Mouse (Mus musculus) kidney, adult 2 months (tissue): Measurements from ENCODE around the gene Rap1gds1. TPM values are rescaled to one million over a fixed set of nuclear protein-coding genes. Genes with fewer than 3 reads are reported as not detected.

ENCODE experiments used
- DNase-seq: peaks from one replicate; pipeline ENCODE4 v3.0.0; 2021
- H3K27ac ChIP-seq: fragments of 200-500 bp; 2 replicates; pipeline ENCODE4 v1.5.1; 2012; ENCODE audit warnings: low read depth, low read length, control low read depth, inconsistent platforms; ENCODE audit not compliant: insufficient read depth
- H3K27me3 ChIP-seq: fragments of 200-500 bp; replicated peaks from 2 replicates; pipeline ENCODE4 v1.6.1; 2012; ENCODE audit warnings: mild to moderate bottlenecking, moderate library complexity, low read length, inconsistent platforms; ENCODE audit not compliant: control insufficient read depth, insufficient read depth
- H3K36me3 ChIP-seq: fragments of 200-500 bp; 2 replicates; pipeline ENCODE4 v1.6.1; 2012; ENCODE audit warnings: mild to moderate bottlenecking, moderate library complexity, low read length, inconsistent platforms; ENCODE audit not compliant: control insufficient read depth, insufficient read depth
- H3K4me1 ChIP-seq: fragments of 200-500 bp; 2 replicates; pipeline ENCODE4 v1.6.1; 2011; ENCODE audit warnings: low read length; ENCODE audit not compliant: control insufficient read depth, insufficient read depth
- H3K4me3 ChIP-seq: fragments of 200-500 bp; 2 replicates; pipeline ENCODE4 v1.5.1; 2011; ENCODE audit warnings: mild to moderate bottlenecking, low read depth, low read length, control low read depth; ENCODE audit not compliant: insufficient read depth
- CTCF ChIP-seq: fragments of 200-500 bp; conservative IDR thresholded peaks from 2 replicates; pipeline ENCODE4 v1.5.1; 2011; ENCODE audit warnings: low read depth, mild to moderate bottlenecking, control low read depth, low read length, moderate library complexity, mixed read lengths; ENCODE audit not compliant: insufficient read depth, insufficient read length
- POLR2A ChIP-seq: fragments of 200-500 bp; IDR thresholded peaks from one replicate; pipeline ENCODE4 v1.6.1; 2011; ENCODE audit warnings: low read depth, low read length, control low read depth
- WGBS: fragments of 180-500 bp; shearing (Covaris S2); methylation state at CpG from one replicate; pipeline ENCODE4 v1.1.7; 2018; 5-methylcytosine and 5-hydroxymethylcytosine counted together
- polyA plus RNA-seq: library from polyadenylated mRNA; depleted of rRNA; stranded (reverse); fragments of >200 nt; gene quantifications from 2 replicates; pipeline ENCODE4 v1.2.3, GENCODE M21; 2012

The Rap1gds1 gene
- polyA plus RNA-seq, 1 experiment = 26.2 TPM

- peak; percentile 58 for DNase-seq
- Histone ChIP-seq H3K27ac (no peak overlapping the region), H3K4me1 (no peaks in the 10 kb centered on the region), H3K36me3 (no peaks in the 10 kb centered on the region), H3K27me3 (no peaks in the 10 kb centered on the region), H3K4me3 (no peak overlapping the region)
- TF ChIP-seq CTCF (no peak), POLR2A (no peak)
- 47% methylated on average over 8 of the region's 8 CpGs for WGBS
Observed at GRCm38 (mm10) chr3:138914626-138915288, 160.2 kb downstream of the Rap1gds1 start.

GRCm38 (mm10) chr3:138912504-138912903 is 162.5 kb downstream of the Rap1gds1 start:
- Histone ChIP-seq H3K4me1 (no peaks in the 10 kb centered on the region), H3K27ac (no peak overlapping the region), H3K36me3 (no peaks in the 10 kb centered on the region), H3K4me3 (no peak overlapping the region), H3K27me3 (no peaks in the 10 kb centered on the region)
- 90% methylated on average over 8 of the region's 8 CpGs for WGBS
- no peak for TF ChIP-seq POLR2A
- no peak for TF ChIP-seq CTCF
- no peak for DNase-seq

GRCm38 (mm10) chr3:138909313-138909712 is 165.7 kb downstream of the Rap1gds1 start:
- no peak for DNase-seq
- no peak overlapping the region for H3K4me3 ChIP-seq
- no peaks in the 10 kb centered on the region for H3K4me1 ChIP-seq
- H3K27me3 ChIP-seq = no peaks in the 10 kb centered on the region
- no peak for TF ChIP-seq POLR2A
- no peak for TF ChIP-seq CTCF
- no peak overlapping the region for H3K27ac ChIP-seq
- WGBS = 81% methylated on average over 2 of the region's 2 CpGs
- H3K36me3 ChIP-seq = no peaks in the 10 kb centered on the region

- no peaks in the 10 kb centered on the region for H3K36me3 ChIP-seq
- 30% methylated on average over 17 of the region's 17 CpGs for WGBS
- no peak overlapping the region for H3K27ac ChIP-seq
- H3K4me1 ChIP-seq = no peaks in the 10 kb centered on the region
- DNase-seq = peak; percentile 63
- TF ChIP-seq CTCF (peak; percentile 93), POLR2A (no peak)
- no peak overlapping the region for H3K4me3 ChIP-seq
- no peaks in the 10 kb centered on the region for H3K27me3 ChIP-seq
Observed at GRCm38 (mm10) chr3:138906112-138906880, 168.7 kb downstream of the Rap1gds1 start.

- H3K36me3 ChIP-seq = no peaks in the 10 kb centered on the region
- TF ChIP-seq POLR2A (no peak), CTCF (no peak)
- WGBS = 66% methylated on average over 7 of the region's 7 CpGs
- no peak overlapping the region for H3K4me3 ChIP-seq
- no peak overlapping the region for H3K27ac ChIP-seq
- DNase-seq = peak; percentile 7
- no peaks in the 10 kb centered on the region for H3K4me1 ChIP-seq
- H3K27me3 ChIP-seq = no peaks in the 10 kb centered on the region
Observed at GRCm38 (mm10) chr3:138905678-138906077, 169.3 kb downstream of the Rap1gds1 start.

GRCm38 (mm10) chr3:138900571-138901141 is 174.3 kb downstream of the Rap1gds1 start:
- TF ChIP-seq CTCF (no peak), POLR2A (no peak)
- Histone ChIP-seq H3K36me3 (no peaks in the 10 kb centered on the region), H3K27ac (no peak overlapping the region), H3K4me1 (no peaks in the 10 kb centered on the region), H3K4me3 (no peak overlapping the region), H3K27me3 (no peaks in the 10 kb centered on the region)
- WGBS = 86% methylated on average over 9 of the region's 9 CpGs
- no peak for DNase-seq

GRCm38 (mm10) chr3:138898055-138898454 is 176.9 kb downstream of the Rap1gds1 start:
- no peak for DNase-seq
- WGBS = 95% methylated on average over 8 of the region's 8 CpGs
- no peak for TF ChIP-seq CTCF
- TF ChIP-seq POLR2A = no peak

More at GRCm38 (mm10) chr3:138898055-138898454, 176.9 kb downstream of the Rap1gds1 start:
- Histone ChIP-seq H3K27ac (no peak overlapping the region), H3K4me3 (no peak overlapping the region), H3K36me3 (no peaks in the 10 kb centered on the region), H3K27me3 (no peaks in the 10 kb centered on the region), H3K4me1 (no peaks in the 10 kb centered on the region)
